Mouse (Mus musculus): Measurements from ENCODE around the gene Asb5. TPM values are rescaled to one million over a fixed set of nuclear protein-coding genes. Genes with fewer than 3 reads are reported as not detected.
"Not testable (repeated sequence)": the region's sequence is repeated elsewhere in the genome, so short reads cannot be mapped to it uniquely, and the experiment has no call there.

Asb5 gene
- total RNA-seq (2021), result 10 to 100 TPM; 21.6 to 23.5 TPM

- intact Hi-C loops (cut with DNase I), result loop anchor here (5.0 kb wide), 1 partner anchor 83 kb away; no protein-coding TSS in a partner anchor
- DNase-seq, result peak; percentile 95
Measured at GRCm38 (mm10) chr8:54529382-54530296, at the start of gene Asb5, which contains the start of gene Spcs3. Gene Asb5 (plus strand): TSS chr8:54529580. Gene Spcs3 (minus strand): TSS chr8:54529998.

DNA sequence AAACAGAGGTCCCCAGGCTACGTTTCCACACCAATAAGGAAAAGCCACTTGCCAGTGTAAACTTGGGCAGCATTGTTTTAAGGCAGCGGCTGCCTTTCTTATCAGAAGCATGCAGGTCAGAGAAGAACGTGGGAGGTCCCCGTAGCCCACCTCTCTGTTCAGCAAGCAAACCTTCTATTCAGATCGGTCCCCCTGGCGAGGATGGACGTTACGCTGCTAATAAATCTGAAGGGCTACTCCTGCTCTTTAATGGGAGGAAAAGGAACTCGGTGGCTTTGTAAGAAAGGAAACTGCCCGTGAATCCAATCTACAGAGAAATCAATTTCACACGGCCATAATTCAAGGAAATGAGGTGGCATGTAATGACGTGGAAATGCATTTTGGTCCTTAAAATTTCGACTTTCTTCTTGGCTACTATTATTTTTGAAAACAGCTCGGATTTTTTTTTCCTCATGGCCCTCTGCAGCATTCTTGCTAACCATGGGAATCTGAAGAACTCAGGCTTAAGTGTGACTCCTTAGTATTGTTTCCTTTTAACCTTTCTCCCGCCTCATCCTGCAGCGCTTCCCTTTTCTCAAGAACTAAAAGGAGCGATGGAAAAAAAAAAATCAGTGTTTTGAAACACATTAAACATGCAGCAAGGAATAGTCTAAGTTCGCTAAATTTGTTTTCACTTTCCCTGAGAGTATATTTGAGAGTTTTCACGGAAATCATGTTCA lies 42.7 kb upstream of the Asb5 start:
- intact Hi-C loops (cut with DNase I), result loop anchor here (5.0 kb wide), 1 partner anchor 94 kb away; no protein-coding TSS in a partner anchor

GRCm38 (mm10) chr8:54488437-54488836 lies 40.9 kb upstream of the Asb5 start:
- intact Hi-C loops (cut with DNase I), result loop anchor here (5.0 kb wide), 1 partner anchor 96 kb away; no protein-coding TSS in a partner anchor
- no peak for DNase-seq

More for the DNA sequence above, 42.7 kb upstream of the Asb5 start:
- DNase-seq, result peak in 1 of 2 experiments; percentile 28

DNA sequence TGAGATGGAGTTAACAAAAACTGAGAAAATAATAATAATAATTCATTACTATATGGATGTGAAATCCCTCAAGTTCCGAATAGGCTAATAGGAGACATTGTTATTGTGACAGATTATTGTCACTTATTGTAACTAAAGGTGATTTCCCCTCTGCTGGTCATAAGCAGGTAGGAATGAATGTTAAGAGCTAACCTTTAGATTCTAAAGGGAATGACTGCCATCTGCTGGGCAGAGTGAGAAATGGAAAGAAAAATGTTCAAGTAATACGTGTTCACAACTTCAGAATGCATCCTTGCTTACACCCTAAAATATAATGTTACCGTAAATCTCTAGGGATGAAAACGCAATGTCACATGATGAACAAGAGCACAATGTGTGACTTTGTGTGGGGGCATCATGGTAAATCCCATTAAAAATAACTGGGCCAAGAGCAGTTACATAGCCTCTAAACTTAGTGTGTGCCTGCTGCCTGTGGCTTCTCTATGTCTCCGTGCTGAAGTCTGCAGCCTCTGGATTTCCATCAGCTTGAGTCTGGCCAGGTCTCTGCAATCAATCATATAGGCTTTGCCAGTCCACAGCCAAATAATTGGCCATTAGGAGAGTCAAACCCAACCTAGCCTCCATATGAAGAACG lies 38.2 kb upstream of the Asb5 start:
- intact Hi-C loops (cut with DNase I), result loop anchor here (1.0 to 5.0 kb wide), 4 partner anchors 339 to 884 kb away; partner anchors contain the start of gene Vegfc
- DNase-seq, result peak; percentile 22 to 38

DNA sequence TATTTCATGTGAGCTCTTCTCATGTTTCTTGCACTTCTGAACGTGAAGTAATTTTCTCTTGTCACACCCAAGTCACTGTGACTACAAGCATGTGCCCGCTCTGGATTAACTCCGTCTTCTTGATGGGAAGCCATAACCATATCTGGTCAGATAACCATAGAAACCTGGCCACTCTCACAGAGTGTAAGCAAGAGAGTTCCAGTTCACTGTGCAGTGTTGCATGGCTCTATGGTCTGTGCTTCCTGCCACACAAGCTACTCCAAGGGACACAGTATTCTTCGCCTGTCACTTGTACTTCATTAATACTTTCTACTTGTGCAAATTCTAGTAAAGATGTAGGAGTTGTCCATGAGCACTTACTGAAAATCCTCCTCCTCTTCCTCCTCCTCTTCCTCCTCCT lies 37.4 kb upstream of the Asb5 start:
- DNase-seq, result no peak
- intact Hi-C loops (cut with DNase I), result loop anchor here (1.0 to 5.0 kb wide), 4 partner anchors 340 to 885 kb away; partner anchors contain the start of gene Vegfc

GRCm38 (mm10) chr8:54493110-54493509 lies 36.3 kb upstream of the Asb5 start:
- intact Hi-C loops (cut with DNase I), result loop anchor here (5.0 kb wide), 2 partner anchors 341 to 886 kb away; no protein-coding TSS in a partner anchor
- DNase-seq, result peak; percentile 46 to 49

GRCm38 (mm10) chr8:54493915-54494314 lies 35.5 kb upstream of the Asb5 start:
- DNase-seq, result no peak
- intact Hi-C loops (cut with DNase I), result loop anchor here (5.0 kb wide), 2 partner anchors 342 to 887 kb away; no protein-coding TSS in a partner anchor

DNA sequence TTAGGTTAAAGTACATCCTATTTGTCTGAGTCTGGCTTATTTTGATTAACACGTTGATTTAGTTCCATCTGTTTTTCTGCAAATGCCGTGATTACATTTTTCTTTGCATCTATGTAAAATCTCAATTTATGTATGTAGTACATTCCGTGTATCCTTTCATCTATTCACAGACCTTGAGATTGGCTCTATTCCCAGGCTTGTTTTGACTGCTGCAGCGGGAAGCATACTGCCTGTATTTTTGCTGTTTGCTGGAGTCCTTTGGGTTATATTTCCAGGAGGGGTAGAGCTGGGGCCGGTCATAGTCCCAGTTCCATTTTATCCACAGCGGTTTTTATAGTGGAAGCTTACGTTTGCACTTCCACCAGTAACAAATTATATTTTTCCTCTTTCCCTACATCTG lies 26.3 kb upstream of the Asb5 start:
- intact Hi-C loops (cut with DNase I), result loop anchor here (10.0 kb wide), 1 partner anchor 322 kb away; no protein-coding TSS in a partner anchor
- no peak for DNase-seq

DNA sequence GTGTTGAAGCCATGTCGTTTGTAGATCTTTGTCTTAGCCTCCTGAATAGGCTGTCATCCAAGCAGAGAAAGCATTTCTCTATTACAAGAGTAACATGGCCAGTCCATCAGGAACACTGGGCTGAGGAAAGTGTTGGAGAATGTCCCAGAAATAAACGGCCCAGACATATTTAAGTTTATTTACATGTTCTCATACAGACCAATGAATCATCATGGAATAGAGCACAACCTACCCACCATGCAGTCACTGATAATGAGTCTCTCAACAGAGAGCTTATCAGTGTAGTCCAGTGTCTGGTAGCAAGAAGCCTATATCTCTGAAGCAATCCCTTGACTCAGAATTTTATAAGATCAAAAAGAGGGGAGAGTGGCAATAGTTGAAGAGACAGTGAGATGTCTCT lies 24.3 kb upstream of the Asb5 start:
- intact Hi-C loops (cut with DNase I), result loop anchor here (10.0 kb wide), 1 partner anchor 320 kb away; no protein-coding TSS in a partner anchor
- no peak for DNase-seq

GRCm38 (mm10) chr8:54507428-54508095 lies 21.8 kb upstream of the Asb5 start:
- intact Hi-C loops (cut with DNase I), result loop anchor here (1.0 to 10.0 kb wide), 3 partner anchors 153 to 317 kb away; no protein-coding TSS in a partner anchor
- DNase-seq, result peak; percentile 71 to 73

GRCm38 (mm10) chr8:54508096-54508456 lies 21.3 kb upstream of the Asb5 start:
- intact Hi-C loops (cut with DNase I), result loop anchor here (10.0 kb wide), 1 partner anchor 317 kb away; no protein-coding TSS in a partner anchor
- no peak for DNase-seq

- intact Hi-C loops (cut with DNase I), result loop anchor here (10.0 kb wide), 1 partner anchor 316 kb away; no protein-coding TSS in a partner anchor
Measured at GRCm38 (mm10) chr8:54508814-54509213, 20.6 kb upstream of the Asb5 start.

GRCm38 (mm10) chr8:54509221-54509721 lies 20.1 kb upstream of the Asb5 start:
- intact Hi-C loops (cut with DNase I), result loop anchor here (10.0 kb wide), 1 partner anchor 316 kb away; no protein-coding TSS in a partner anchor
- no peak for DNase-seq

More at GRCm38 (mm10) chr8:54508814-54509213, 20.6 kb upstream of the Asb5 start:
- no peak for DNase-seq

DNA sequence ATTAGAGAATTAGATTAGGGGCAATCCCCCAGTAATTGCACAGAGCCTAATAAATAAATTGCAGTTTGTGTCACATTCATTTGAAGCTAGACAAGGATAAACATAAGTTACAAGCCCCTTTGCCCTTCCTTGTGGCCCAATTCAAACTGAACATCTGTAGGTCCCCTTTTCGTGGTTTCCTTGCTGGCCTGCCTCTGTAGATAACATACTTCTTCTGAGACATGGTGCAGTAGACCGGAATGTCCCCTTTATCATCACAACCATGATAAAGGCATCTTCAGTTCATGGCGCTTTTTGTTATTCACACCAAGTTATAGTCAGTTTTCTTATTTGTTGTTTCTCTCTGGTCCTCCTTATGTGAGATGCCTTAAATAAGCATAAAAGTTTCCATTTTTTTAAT lies 17.6 kb upstream of the Asb5 start:
- DNase-seq, result no peak
- intact Hi-C loops (cut with DNase I), result no loop called here

DNA sequence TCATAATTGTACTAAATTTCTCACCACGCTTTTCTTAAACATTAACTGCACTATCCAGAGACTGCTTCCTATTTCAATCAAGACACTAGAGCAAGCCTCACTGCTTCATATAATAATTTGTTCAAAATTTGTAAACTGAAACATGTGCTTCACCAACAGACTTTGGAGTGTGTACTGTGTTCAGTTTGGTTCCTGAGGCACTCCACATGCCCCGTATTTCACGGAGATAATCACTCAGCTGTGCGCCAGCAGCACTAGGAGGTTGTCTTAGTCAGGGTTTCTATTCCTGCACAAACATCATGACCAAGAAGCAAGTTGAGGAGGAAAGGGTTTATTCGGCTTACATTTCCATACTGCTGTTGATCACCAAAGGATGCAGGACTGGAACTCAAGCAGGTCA lies 17.2 kb upstream of the Asb5 start:
- intact Hi-C loops (cut with DNase I); DNase-seq: not testable (repeated sequence)

DNA sequence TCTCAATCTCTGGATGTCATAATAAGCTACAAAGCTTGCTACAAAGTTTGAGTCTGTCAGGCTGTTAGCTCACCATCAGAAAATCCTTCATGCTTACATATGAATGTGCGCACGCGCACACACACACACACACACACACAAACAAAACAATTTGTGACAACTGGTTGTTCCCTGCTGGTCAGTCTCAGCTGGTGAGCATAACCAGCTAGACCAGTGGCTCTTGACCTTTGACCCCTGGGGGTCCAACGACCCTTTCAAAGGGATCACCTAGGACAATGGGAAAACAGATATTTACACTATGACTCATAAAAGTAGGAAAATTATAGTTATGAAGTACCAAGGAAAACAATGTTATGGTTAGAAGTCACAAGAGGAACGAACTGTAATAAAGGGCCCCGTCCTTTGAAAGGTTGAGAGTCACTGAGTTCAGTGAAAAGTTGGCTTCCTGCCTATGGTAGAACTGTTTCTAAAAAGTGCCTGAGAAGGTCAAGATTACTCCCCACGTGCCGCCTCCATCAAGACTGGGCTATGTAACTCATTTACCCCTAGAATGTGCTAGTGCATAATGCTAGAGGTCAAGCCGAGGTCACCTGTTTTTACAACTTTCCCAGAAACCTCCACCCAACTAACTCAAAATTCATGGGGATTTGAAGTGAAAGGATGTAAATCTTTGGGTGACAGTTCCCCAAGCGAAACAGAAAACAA lies 10.5 kb upstream of the Asb5 start:
- DNase-seq, result no peak
- intact Hi-C loops (cut with DNase I), result no loop called here

- intact Hi-C loops (cut with DNase I), result no loop called here
- DNase-seq, result no peak
Measured at GRCm38 (mm10) chr8:54520516-54520915, 8.9 kb upstream of the Asb5 start.

DNA sequence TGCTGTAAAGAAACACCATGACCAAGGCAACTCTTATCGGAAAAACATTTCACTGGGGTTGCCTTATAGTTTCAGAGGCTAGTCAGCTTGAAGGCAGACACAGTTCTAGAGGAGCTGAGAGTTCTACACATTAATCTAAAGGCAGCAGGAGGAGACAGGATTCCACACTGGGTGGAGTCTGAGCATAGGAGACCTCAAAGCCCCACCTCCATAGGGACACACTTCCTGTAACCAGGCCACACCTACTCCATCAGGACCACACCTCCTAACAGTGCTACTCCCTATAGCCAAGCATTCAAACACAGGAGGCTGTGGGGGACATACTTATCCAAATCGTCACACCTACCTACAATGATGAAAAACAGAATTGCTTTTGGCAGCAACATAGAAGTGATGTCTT lies 3.8 kb upstream of the Asb5 start:
- DNase-seq, result no peak
- intact Hi-C loops (cut with DNase I), result no loop called here

DNA sequence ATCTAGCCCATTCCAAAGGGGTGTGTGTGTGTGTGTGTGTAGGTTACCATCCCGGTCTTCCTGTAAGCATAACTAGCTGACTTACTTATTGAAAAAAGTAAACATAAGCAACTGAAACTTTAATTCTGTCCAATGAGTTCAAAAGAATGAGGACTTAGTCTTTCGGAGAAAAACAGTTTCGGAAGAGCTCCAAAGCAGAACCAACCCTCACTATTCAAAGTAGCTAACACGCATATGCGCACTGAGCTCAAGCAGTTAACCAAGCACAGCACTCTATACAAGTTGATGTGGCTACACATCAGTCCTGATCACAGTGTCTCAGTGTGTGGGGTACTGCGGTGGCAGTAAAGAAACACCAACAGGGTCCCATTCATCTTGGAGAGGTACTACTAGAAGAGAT lies 2.7 kb upstream of the Asb5 start:
- intact Hi-C loops (cut with DNase I), result no loop called here

More for the DNA sequence above, 2.7 kb upstream of the Asb5 start:
- DNase-seq, result no peak
